ENCODE assay signal across 8 mouse cellular contexts in the genomic region with DNA sequence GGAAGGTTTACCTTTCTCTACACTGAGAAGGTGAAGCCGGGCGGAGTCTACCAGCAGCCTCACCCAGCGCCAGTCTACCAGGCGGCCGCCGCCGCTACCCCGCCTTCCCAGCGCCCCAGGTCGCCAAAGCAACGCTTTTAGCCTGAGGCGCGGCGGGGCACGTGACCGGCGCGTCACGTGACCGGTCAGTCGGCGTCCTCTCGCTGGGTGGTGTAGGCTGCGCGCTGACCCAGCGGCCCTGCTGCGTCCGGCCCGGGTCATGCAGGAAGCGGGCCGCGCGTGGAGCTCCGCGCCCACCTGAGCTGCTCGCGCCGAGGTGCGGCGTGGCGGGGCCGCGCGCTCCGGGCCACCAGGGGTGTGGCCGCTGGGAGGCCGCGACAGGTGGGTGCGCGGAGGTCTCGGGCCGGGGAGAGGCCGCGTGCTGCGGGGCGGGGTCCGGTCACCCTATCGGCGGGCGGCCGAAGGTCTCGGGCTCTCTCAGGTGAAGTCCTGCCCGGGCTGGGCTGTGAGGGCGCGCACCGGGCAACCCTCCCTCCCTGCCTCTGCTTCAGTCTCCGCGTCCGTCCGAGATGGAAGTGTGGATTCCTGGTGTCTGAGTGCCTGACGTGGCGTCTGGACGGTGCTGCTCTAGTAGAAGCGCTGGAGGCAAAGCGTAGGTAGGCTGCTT. TPM values are rescaled to one million over a fixed set of nuclear protein-coding genes. Genes with fewer than 3 reads are reported as not detected.
DNase-seq lines count a peak whose midpoint lies in the region; ATAC-seq lines count a peak whose summit lies in the region.

A gene (plus strand): TSS at position 190 of the 667 bp plus-strand sequence.

- H3K27me3 ChIP-seq in hindbrain, embryonic 15.5 days, result no peaks in the 10 kb centered on the region

- peaks cover 24% of the 10 kb centered on the region for H3K4me1 ChIP-seq in hindbrain, embryonic 15.5 days (replicated peaks)

- H3K27ac ChIP-seq in hindbrain, embryonic 15.5 days (replicated peaks), result peak within 1 kb of the TSS; percentile 85
- peak within 1 kb of the TSS; percentile 38; the same call in 1 of the 2 replicates for H3K27ac ChIP-seq in macrophage

- DNase-seq in T-cell, adult 2 months (ENCODE audit: low spot score), result peak; percentile 26
- peak; percentile 89 to 93 for DNase-seq in cerebellum, postnatal 36 days
- peak; percentile 78 to 87 for DNase-seq in frontal cortex, postnatal 36 days (ENCODE audit: low spot score in 2 of 2)
- DNase-seq in left cerebral cortex, adult 18-20 months (ENCODE audit: low spot score in 2 of 2), result peak; percentile 82 to 87
- peak; percentile 90 for DNase-seq in right cerebral cortex, adult 18-20 months
- peak; percentile 78 for DNase-seq in urinary bladder, postnatal 10 days (ENCODE audit: low spot score)

- peak; percentile 95 for ATAC-seq in hindbrain, embryonic 15.5 days (ENCODE audit: low FRiP score, low read depth)

- H3K9me3 ChIP-seq in hindbrain, embryonic 15.5 days, result no peaks in the 10 kb centered on the region

- peak within 1 kb of the TSS; percentile 97 for H3K4me3 ChIP-seq in hindbrain, embryonic 15.5 days
- H3K4me3 ChIP-seq in macrophage (ENCODE audit: inconsistent target), result peak within 1 kb of the TSS; percentile 64

- H3K9ac ChIP-seq in hindbrain, embryonic 15.5 days, result peak within 1 kb of the TSS; percentile 85

- H3K79me2 ChIP-seq in macrophage (ENCODE audit: inconsistent target), result peaks cover 48% of the 10 kb centered on the region

- no peaks in the 10 kb centered on the region for H3K36me3 ChIP-seq in hindbrain, embryonic 15.5 days
- H3K36me3 ChIP-seq in macrophage (ENCODE audit: inconsistent target), result no peaks in the 10 kb centered on the region; the same call in 1 of the 2 replicates

- WGBS in hindbrain, embryonic 15.5 days, result under 1% methylated on average over 75 of the region's 75 CpGs
- 0% methylated on average over 74 of the region's 75 CpGs for WGBS in macrophage (ENCODE audit: missing documents)

- H3K4me2 ChIP-seq in hindbrain, embryonic 15.5 days, result peak within 1 kb of the TSS; percentile 62

RNA-seq across cellular contexts. Expression of the gene that starts here (rescaled TPM):
- polyA plus RNA-seq in hindbrain, embryonic 15.5 days (2015; fragmentation: Nextera tagmentation; extraction: Ambion mirVana), result 64.4 and 68.3 TPM in 2 replicates
- 10 to 100 TPM; 45.1 to 46.2 TPM for total RNA-seq in left cerebral cortex, adult 18-20 months (2021)
- 100 to 1,000 TPM in 11 of 26 experiments, 10 to 100 TPM in 15; 31.1 to 139 (median 85.3) TPM for total RNA-seq in macrophage (2018; cell fraction: chromatin; rRNA removed)
- 10 to 100 TPM; 42.1 to 79.4 (median 63.6) TPM for total RNA-seq in macrophage (2018; cell fraction: cytosol; rRNA removed)
- 100 to 1,000 TPM in 4 of 26 experiments, 10 to 100 TPM in 22; 41.0 to 121 (median 72.2) TPM for total RNA-seq in macrophage (2018; cell fraction: nucleus; rRNA removed)
- 51.2 to 63.6 TPM (median 59.1 TPM) in 3 replicates for polyA plus RNA-seq in macrophage (2018)

Comparison
In these comparisons a context has a peak if more than half of its experiments do, and no peak if none do; other contexts are left out.
1. Peak in every context shown above with its lines: DNase-seq, ATAC-seq, H3K4me3 ChIP-seq and H3K27ac ChIP-seq.
2. DNase-seq: peak in every context shown above with its lines; median percentile 91 in cerebellum, postnatal 36 days; 90 in right cerebral cortex, adult 18-20 months; 84 in left cerebral cortex, adult 18-20 months; 82 in frontal cortex, postnatal 36 days; 78 in urinary bladder, postnatal 10 days; 26 in T-cell, adult 2 months.